Mouse (Mus musculus) heart, embryonic 12.5 days (tissue): ENCODE measurements at regions not wholly inside any gene's neighbourhood (a gene's known extent, or its start where the extent isn't known, plus 50 kb on each side); places are given as distances from the start of the nearest gene placed in this dataset.

Experiments
- ATAC-seq: fragments of 200-750 bp; cut with Nextera tagmentation; 2 replicates; pipeline ENCODE4 v1.8.0; 2017; ENCODE audit warnings: moderate TSS enrichment, moderate library complexity; ENCODE audit not compliant: insufficient number of reproducible peaks, low FRiP score
- H3K27ac ChIP-seq: fragments of 300-500 bp; sonication (generic); 2 replicates; pipeline ENCODE4 v1.5.1; 2016; ENCODE audit warnings: mild to moderate bottlenecking, moderate library complexity; ENCODE audit not compliant: poor library complexity, severe bottlenecking
- H3K27me3 ChIP-seq: fragments of 300-500 bp; sonication (generic); replicated peaks from 2 replicates; pipeline ENCODE4 v1.6.1; 2016; ENCODE audit warnings: mild to moderate bottlenecking, moderate library complexity
- H3K36me3 ChIP-seq: fragments of 300-500 bp; sonication (generic); 2 replicates; pipeline ENCODE4 v1.6.1; 2016; ENCODE audit warnings: mild to moderate bottlenecking, moderate library complexity
- H3K4me1 ChIP-seq: fragments of 300-500 bp; sonication (generic); replicated peaks from 2 replicates; pipeline ENCODE4 v1.6.1; 2016; ENCODE audit warnings: mild to moderate bottlenecking
- H3K4me2 ChIP-seq: fragments of 300-500 bp; sonication (generic); 2 replicates; pipeline ENCODE4 v1.6.1; 2016; ENCODE audit warnings: mild to moderate bottlenecking, moderate library complexity
- H3K4me3 ChIP-seq: fragments of 300-500 bp; sonication (generic); 2 replicates; pipeline ENCODE4 v1.5.1; 2016; ENCODE audit warnings: mild to moderate bottlenecking
- H3K9ac ChIP-seq: fragments of 300-500 bp; sonication (generic); 2 replicates; pipeline ENCODE4 v1.6.1; 2016; ENCODE audit warnings: mild to moderate bottlenecking, moderate library complexity
- H3K9me3 ChIP-seq: fragments of 300-500 bp; sonication (generic); replicated peaks from 2 replicates; pipeline ENCODE4 v1.6.1; 2016; ENCODE audit warnings: mild to moderate bottlenecking, moderate library complexity
- WGBS: fragments of 180-500 bp; shearing (Covaris S2); methylation state at CpG from one replicate; pipeline ENCODE4 v1.1.7; 2016; 5-methylcytosine and 5-hydroxymethylcytosine counted together

GRCm38 (mm10) chr14:102511691-102512383 lies 470.6 kb downstream of the Kctd12 start:
- no peak overlapping the region for H3K4me3 ChIP-seq
- no peaks in the 10 kb centered on the region for H3K9me3 ChIP-seq
- H3K4me1 ChIP-seq, result no peaks in the 10 kb centered on the region
- H3K4me2 ChIP-seq, result no peak overlapping the region
- no peaks in the 10 kb centered on the region for H3K36me3 ChIP-seq
- no peak overlapping the region for H3K9ac ChIP-seq
- no peak for ATAC-seq
- WGBS, result 68% methylated on average over 7 of the region's 7 CpGs
- no peaks in the 10 kb centered on the region for H3K27me3 ChIP-seq
- H3K27ac ChIP-seq, result no peak overlapping the region

- Histone ChIP-seq H3K36me3 (no peaks in the 10 kb centered on the region), H3K4me1 (no peaks in the 10 kb centered on the region), H3K9ac (no peak overlapping the region), H3K4me3 (no peak overlapping the region), H3K27me3 (no peaks in the 10 kb centered on the region), H3K27ac (no peak overlapping the region), H3K9me3 (no peaks in the 10 kb centered on the region), H3K4me2 (no peak overlapping the region)
- WGBS, result 30% methylated on average over 4 of the region's 4 CpGs
- ATAC-seq, result no peak
Observed at GRCm38 (mm10) chr14:102510387-102510786, 472.1 kb downstream of the Kctd12 start.

GRCm38 (mm10) chr14:102505696-102506321 lies 476.6 kb downstream of the Kctd12 start:
- no peak for ATAC-seq
- 72% methylated on average over 3 of the region's 3 CpGs for WGBS

GRCm38 (mm10) chr14:102497179-102497578 lies 485.3 kb downstream of the Kctd12 start:
- Histone ChIP-seq H3K4me2 (no peak overlapping the region), H3K9me3 (no peaks in the 10 kb centered on the region), H3K4me3 (no peak overlapping the region), H3K27me3 (no peaks in the 10 kb centered on the region), H3K27ac (no peak overlapping the region), H3K9ac (no peak overlapping the region), H3K36me3 (no peaks in the 10 kb centered on the region), H3K4me1 (no peaks in the 10 kb centered on the region)
- WGBS, result 81% methylated on average over 1 of the region's 1 CpGs
- no peak for ATAC-seq

More at GRCm38 (mm10) chr14:102505696-102506321, 476.6 kb downstream of the Kctd12 start:
- H3K9me3 ChIP-seq, result no peaks in the 10 kb centered on the region
- H3K9ac ChIP-seq, result no peak overlapping the region
- no peaks in the 10 kb centered on the region for H3K4me1 ChIP-seq
- H3K27ac ChIP-seq, result no peak overlapping the region
- no peaks in the 10 kb centered on the region for H3K27me3 ChIP-seq
- no peak overlapping the region for H3K4me3 ChIP-seq
- no peaks in the 10 kb centered on the region for H3K36me3 ChIP-seq
- H3K4me2 ChIP-seq, result no peak overlapping the region

- H3K4me3 ChIP-seq, result no peak overlapping the region
- 60% methylated on average over 2 of the region's 2 CpGs for WGBS
- no peaks in the 10 kb centered on the region for H3K27me3 ChIP-seq
- no peak for ATAC-seq
- H3K9me3 ChIP-seq, result no peaks in the 10 kb centered on the region
- H3K4me1 ChIP-seq, result no peaks in the 10 kb centered on the region
- no peak overlapping the region for H3K9ac ChIP-seq
- no peaks in the 10 kb centered on the region for H3K36me3 ChIP-seq
- H3K27ac ChIP-seq, result no peak overlapping the region
- no peak overlapping the region for H3K4me2 ChIP-seq
Observed at GRCm38 (mm10) chr14:102492376-102492775, 490.1 kb downstream of the Kctd12 start.

DNA sequence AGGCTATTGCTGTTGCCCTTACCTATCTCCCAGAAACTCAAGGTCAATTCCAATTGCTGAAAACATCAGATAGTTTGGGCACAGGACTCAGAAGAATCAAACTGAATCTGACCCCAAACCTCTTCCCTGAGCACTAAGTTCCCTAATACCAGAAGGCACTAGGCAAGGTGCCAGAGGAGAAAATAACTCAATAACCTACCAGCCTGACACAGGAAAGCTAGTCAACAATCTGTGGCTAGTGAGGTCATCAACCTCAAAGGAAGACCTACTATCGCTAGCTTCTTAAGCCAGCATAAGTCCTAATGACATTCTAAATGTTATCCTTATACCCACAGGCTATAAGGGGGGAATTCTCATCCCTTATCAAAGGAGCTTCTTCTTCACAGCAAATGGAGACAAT lies 491.2 kb downstream of the Kctd12 start:
- no peak overlapping the region for H3K4me2 ChIP-seq

GRCm38 (mm10) chr14:102477162-102477561 lies 505.3 kb downstream of the Kctd12 start:
- WGBS, result 76% methylated on average over 2 of the region's 2 CpGs
- H3K27me3 ChIP-seq, result no peaks in the 10 kb centered on the region
- H3K4me1 ChIP-seq, result no peaks in the 10 kb centered on the region
- no peaks in the 10 kb centered on the region for H3K36me3 ChIP-seq
- no peaks in the 10 kb centered on the region for H3K9me3 ChIP-seq
- no peak for ATAC-seq
- H3K4me2 ChIP-seq, result no peak overlapping the region
- H3K27ac ChIP-seq, result no peak overlapping the region
- H3K4me3 ChIP-seq, result no peak overlapping the region
- H3K9ac ChIP-seq, result no peak overlapping the region

More for the DNA sequence above, 491.2 kb downstream of the Kctd12 start:
- H3K4me1 ChIP-seq, result no peaks in the 10 kb centered on the region
- H3K27ac ChIP-seq, result no peak overlapping the region
- H3K9ac ChIP-seq, result no peak overlapping the region
- H3K9me3 ChIP-seq, result no peaks in the 10 kb centered on the region
- no peaks in the 10 kb centered on the region for H3K36me3 ChIP-seq
- H3K27me3 ChIP-seq, result no peaks in the 10 kb centered on the region
- no peak for ATAC-seq
- 81% methylated on average over 1 of the region's 1 CpGs for WGBS
- H3K4me3 ChIP-seq, result no peak overlapping the region

- WGBS, result 57% methylated on average over 4 of the region's 4 CpGs
- no peaks in the 10 kb centered on the region for H3K4me1 ChIP-seq
- H3K36me3 ChIP-seq, result no peaks in the 10 kb centered on the region
- no peak overlapping the region for H3K9ac ChIP-seq
- H3K4me3 ChIP-seq, result no peak overlapping the region
- no peak overlapping the region for H3K4me2 ChIP-seq
- no peak overlapping the region for H3K27ac ChIP-seq
- H3K9me3 ChIP-seq, result no peaks in the 10 kb centered on the region
- H3K27me3 ChIP-seq, result no peaks in the 10 kb centered on the region
- ATAC-seq, result no peak
Observed at GRCm38 (mm10) chr14:102469326-102469725, 513.1 kb downstream of the Kctd12 start.

GRCm38 (mm10) chr14:102461001-102461400 lies 521.4 kb downstream of the Kctd12 start:
- 80% methylated on average over 1 of the region's 1 CpGs for WGBS
- H3K27me3 ChIP-seq, result no peaks in the 10 kb centered on the region

GRCm38 (mm10) chr14:102439738-102440137 lies 542.7 kb downstream of the Kctd12 start:
- ATAC-seq, result no peak
- Histone ChIP-seq H3K27ac (no peak overlapping the region), H3K9ac (no peak overlapping the region)

More at GRCm38 (mm10) chr14:102461001-102461400, 521.4 kb downstream of the Kctd12 start:
- H3K4me3 ChIP-seq, result no peak overlapping the region
- H3K27ac ChIP-seq, result no peak overlapping the region
- H3K9me3 ChIP-seq, result no peaks in the 10 kb centered on the region
- ATAC-seq, result no peak
- H3K4me1 ChIP-seq, result no peaks in the 10 kb centered on the region
- no peak overlapping the region for H3K9ac ChIP-seq
- H3K36me3 ChIP-seq, result no peaks in the 10 kb centered on the region
- no peak overlapping the region for H3K4me2 ChIP-seq

DNA sequence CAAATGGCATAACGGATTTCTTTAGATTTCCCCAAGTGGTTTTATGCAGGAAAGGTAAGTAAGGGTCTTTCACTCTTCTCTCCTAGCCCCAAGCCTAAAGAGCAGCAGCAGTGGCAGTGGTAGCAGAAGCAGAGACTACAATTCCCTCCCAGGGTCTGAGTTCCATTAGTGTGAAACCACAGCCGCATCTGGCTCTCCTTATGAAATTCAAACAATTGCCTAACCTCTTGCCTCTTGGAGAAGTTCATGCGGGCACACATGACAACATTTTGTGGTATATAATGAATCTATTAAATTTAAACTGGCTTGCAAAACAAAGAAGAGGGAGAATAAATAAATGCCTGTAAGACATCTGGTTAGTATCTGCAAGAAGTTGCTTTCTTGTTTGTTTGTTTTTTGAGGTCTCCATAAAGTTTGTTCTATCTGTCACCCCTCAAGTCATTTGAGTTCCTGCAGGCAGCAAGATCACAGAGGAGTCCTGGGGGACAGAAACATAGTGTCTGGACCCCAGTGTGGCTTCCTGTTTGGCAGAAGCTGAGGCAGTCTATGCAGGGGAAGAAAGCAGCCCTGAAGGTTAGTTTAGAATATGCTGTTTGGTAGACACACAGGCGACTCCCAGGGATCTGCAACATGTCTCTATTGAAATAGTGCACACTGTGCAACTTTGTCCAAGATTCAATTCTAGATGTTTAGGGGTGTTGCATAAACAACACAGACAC lies 578.9 kb downstream of the Kctd12 start:
- ATAC-seq, result no peak
- Histone ChIP-seq H3K4me3 (no peak overlapping the region), H3K27me3 (no peaks in the 10 kb centered on the region), H3K4me2 (no peak overlapping the region), H3K9ac (no peak overlapping the region), H3K9me3 (no peaks in the 10 kb centered on the region), H3K4me1 (no peaks in the 10 kb centered on the region), H3K27ac (no peak overlapping the region), H3K36me3 (no peaks in the 10 kb centered on the region)
- 65% methylated on average over 4 of the region's 4 CpGs for WGBS

More at GRCm38 (mm10) chr14:102439738-102440137, 542.7 kb downstream of the Kctd12 start:
- no peaks in the 10 kb centered on the region for H3K27me3 ChIP-seq
- no peak overlapping the region for H3K4me3 ChIP-seq
- no peak overlapping the region for H3K4me2 ChIP-seq
- no peaks in the 10 kb centered on the region for H3K9me3 ChIP-seq
- 73% methylated on average over 2 of the region's 2 CpGs for WGBS
- H3K36me3 ChIP-seq, result no peaks in the 10 kb centered on the region
- H3K4me1 ChIP-seq, result no peaks in the 10 kb centered on the region
